Mouse (Mus musculus) myocyte (in vitro differentiated cells): ENCODE measurements around the gene Obscn. TPM values are rescaled to one million over a fixed set of nuclear protein-coding genes. Genes with fewer than 3 reads are reported as not detected.

Source experiments
- H3K27me3 ChIP-seq: one replicate; pipeline ENCODE4 v1.6.1; 2011; ENCODE audit not compliant: control insufficient read depth, insufficient read depth, insufficient read length
- H3K36me3 ChIP-seq: one replicate; pipeline ENCODE4 v1.6.1; 2011; ENCODE audit not compliant: control insufficient read depth, insufficient read depth
- H3K4me2 ChIP-seq: one replicate; pipeline ENCODE4 v1.6.1; 2011; ENCODE audit warnings: low read depth, control low read depth
- H3K4me3 ChIP-seq: one replicate; pipeline ENCODE4 v1.5.1; 2011; ENCODE audit warnings: mild to moderate bottlenecking, control low read depth, moderate library complexity
- H3K79me2 ChIP-seq: one replicate; pipeline ENCODE4 v1.6.1; 2011; ENCODE audit not compliant: control insufficient read depth, insufficient read depth
- H3ac ChIP-seq: one replicate; pipeline ENCODE4 v1.6.1; 2011; ENCODE audit not compliant: control insufficient read depth, insufficient read length
- CEBPB ChIP-seq: IDR thresholded peaks from 2 replicates; pipeline ENCODE4 v1.6.1; 2011; ENCODE audit warnings: mild to moderate bottlenecking, moderate library complexity; ENCODE audit not compliant: poor library complexity, insufficient read depth, severe bottlenecking
- E2F4 ChIP-seq: IDR thresholded peaks from one replicate; pipeline ENCODE4 v1.6.1; 2011; ENCODE audit warnings: mild to moderate bottlenecking, control low read depth, moderate library complexity; ENCODE audit not compliant: insufficient read depth
- MAX ChIP-seq: IDR thresholded peaks from one replicate; pipeline ENCODE4 v1.6.1; 2011; ENCODE audit warnings: low read depth, mild to moderate bottlenecking, control low read depth
- MYOD1 ChIP-seq, 3 experiments: IDR thresholded peaks; one replicate each; pipeline ENCODE4 v1.6.1; 2011; ENCODE audit warnings: control low read depth in 2 of 3, low read depth in 2 of 3, mild to moderate bottlenecking in 2 of 3, moderate library complexity in 1 of 3; ENCODE audit not compliant: insufficient read length in 2 of 3, control insufficient read depth in 1 of 3
- MYOG ChIP-seq, 3 experiments: IDR thresholded peaks; one replicate each; pipeline ENCODE4 v1.6.1; 2011; ENCODE audit warnings: control low read depth in 2 of 3, low read depth in 2 of 3, mild to moderate bottlenecking in 2 of 3; ENCODE audit not compliant: insufficient read length in 2 of 3, control insufficient read depth in 1 of 3, insufficient read depth in 1 of 3
- POLR2A ChIP-seq: IDR thresholded peaks from one replicate; pipeline ENCODE4 v1.6.1; 2011; ENCODE audit warnings: low read depth, mild to moderate bottlenecking, control low read depth, moderate library complexity; ENCODE audit not compliant: insufficient read length
- POLR2AphosphoS2 ChIP-seq: IDR thresholded peaks from one replicate; pipeline ENCODE4 v1.6.1; 2011; ENCODE audit warnings: low read depth, control low read depth; ENCODE audit not compliant: insufficient read length
- REST ChIP-seq: IDR thresholded peaks from one replicate; pipeline ENCODE4 v1.6.1; 2011; ENCODE audit warnings: mild to moderate bottlenecking, control low read depth, moderate library complexity; ENCODE audit not compliant: insufficient read depth, insufficient read length
- SRF ChIP-seq: IDR thresholded peaks from one replicate; pipeline ENCODE4 v1.6.1; 2011; ENCODE audit warnings: low read depth; ENCODE audit not compliant: control insufficient read depth, insufficient read length
- TCF12 ChIP-seq: IDR thresholded peaks from one replicate; pipeline ENCODE4 v1.6.1; 2011; ENCODE audit warnings: mild to moderate bottlenecking, control low read depth; ENCODE audit not compliant: poor library complexity, insufficient read depth, severe bottlenecking
- TCF3 ChIP-seq: IDR thresholded peaks from one replicate; pipeline ENCODE4 v1.6.1; 2011; ENCODE audit warnings: low read depth, control low read depth; ENCODE audit not compliant: insufficient read length
- USF1 ChIP-seq: IDR thresholded peaks from one replicate; pipeline ENCODE4 v1.6.1; 2011; ENCODE audit warnings: low read depth, mild to moderate bottlenecking, control low read depth, moderate library complexity
- polyA plus RNA-seq: library from polyadenylated mRNA; unstranded; fragments of >200 nt; fragmentation: generic; extraction: Trizol; gene quantifications from one replicate; pipeline ENCODE4 v1.2.1, GENCODE M21; 2012; ENCODE audit warnings: missing spikeins

The Obscn gene
- polyA plus RNA-seq, 1 experiment = 25.0 TPM

- no peaks in the 10 kb centered on the region for H3K79me2 ChIP-seq
- H3ac ChIP-seq = no peak overlapping the region
- TF ChIP-seq SRF = no peak
- no peak for TF ChIP-seq MYOD1 (IDR thresholded peaks at IDR 0.05; ENCODE audit: control insufficient read depth in 1 of 3, insufficient read length in 2 of 3, low read depth in 2 of 3)
- TF ChIP-seq CEBPB = no peak
- TF ChIP-seq POLR2AphosphoS2 = no peak
- TF ChIP-seq MYOG (IDR thresholded peaks at IDR 0.05; ENCODE audit: control insufficient read depth in 1 of 3, insufficient read depth in 1 of 3, insufficient read length in 2 of 3, low read depth in 2 of 3) = no peak
- TF ChIP-seq TCF12 = no peak
- no peak for TF ChIP-seq E2F4
- TF ChIP-seq POLR2A = no peak
- no peak for TF ChIP-seq MAX
- no peak for TF ChIP-seq USF1
- H3K4me2 ChIP-seq = no peak overlapping the region
- peaks cover 3% of the 10 kb centered on the region for H3K36me3 ChIP-seq
- no peak overlapping the region for H3K4me3 ChIP-seq
- no peaks in the 10 kb centered on the region for H3K27me3 ChIP-seq
Observed at GRCm38 (mm10) chr11:58968551-58968950, 167.7 kb downstream of the Obscn start.

DNA sequence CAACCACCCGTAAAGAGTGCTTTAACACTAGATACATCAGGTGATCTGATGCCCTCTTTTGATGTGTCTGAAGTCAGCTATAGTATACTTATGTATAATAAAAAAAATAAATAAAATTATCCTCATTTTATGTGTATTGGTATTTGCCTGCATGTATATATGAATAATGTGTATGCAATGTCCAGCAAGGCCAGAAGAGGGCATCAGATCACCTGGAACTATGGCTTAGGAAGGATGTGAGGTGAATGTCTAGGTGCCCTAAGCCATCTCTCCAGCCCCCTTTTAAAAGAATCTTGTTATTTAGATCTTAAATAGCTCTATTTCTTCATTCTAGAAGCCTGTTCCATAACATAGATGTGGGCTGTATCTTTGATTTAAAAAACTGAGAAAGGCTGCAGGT, 168.9 kb downstream of the Obscn start:
- no peak overlapping the region for H3ac ChIP-seq
- no peaks in the 10 kb centered on the region for H3K27me3 ChIP-seq
- no peak for TF ChIP-seq MYOD1 (IDR thresholded peaks at IDR 0.05; ENCODE audit: control insufficient read depth in 1 of 3, insufficient read length in 2 of 3, low read depth in 2 of 3)
- no peak for TF ChIP-seq POLR2AphosphoS2
- TF ChIP-seq CEBPB = no peak
- no peak for TF ChIP-seq MAX
- no peak for TF ChIP-seq POLR2A
- TF ChIP-seq SRF = no peak
- TF ChIP-seq MYOG (IDR thresholded peaks at IDR 0.05; ENCODE audit: control insufficient read depth in 1 of 3, insufficient read depth in 1 of 3, insufficient read length in 2 of 3, low read depth in 2 of 3) = no peak
- no peak for TF ChIP-seq REST
- TF ChIP-seq TCF3 = no peak
- TF ChIP-seq USF1 = no peak
- TF ChIP-seq TCF12 = no peak
- no peak for TF ChIP-seq E2F4

DNA sequence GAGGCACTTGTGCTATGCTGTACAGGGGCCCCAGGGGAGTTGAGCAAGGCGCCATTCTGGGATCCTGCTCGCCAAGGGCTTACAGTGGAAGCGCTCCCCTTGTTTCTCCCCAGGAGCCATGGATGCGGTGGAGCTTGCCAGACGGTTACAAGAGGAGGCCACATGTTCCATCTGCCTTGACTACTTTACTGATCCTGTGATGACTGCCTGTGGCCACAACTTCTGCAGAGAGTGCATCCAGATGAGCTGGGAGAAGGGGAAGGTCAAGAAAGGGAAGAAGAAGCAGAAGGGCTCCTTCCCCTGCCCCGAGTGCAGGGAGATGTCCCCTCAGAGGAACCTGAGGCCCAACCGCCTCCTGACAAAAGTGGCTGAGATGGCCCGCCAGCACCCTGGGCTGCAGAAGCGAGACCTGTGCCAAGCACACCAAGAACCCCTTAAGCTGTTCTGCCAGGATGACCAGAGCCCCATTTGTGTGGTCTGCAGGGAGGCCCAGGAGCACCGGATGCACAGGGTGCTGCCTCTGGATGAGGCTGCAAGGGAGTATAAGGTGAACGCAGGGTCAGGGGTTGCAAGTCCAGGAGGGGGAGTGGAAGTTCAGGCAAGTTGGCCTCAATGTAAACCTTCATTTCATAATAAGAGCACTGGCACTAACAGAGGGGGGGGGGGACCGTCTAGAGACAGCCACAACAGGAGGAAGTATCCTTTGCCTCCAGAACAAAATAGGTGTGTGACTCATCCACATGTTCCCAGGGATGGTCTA, 171.0 kb downstream of the Obscn start:
- H3K4me2 ChIP-seq = no peak overlapping the region
- TF ChIP-seq CEBPB (no peak), REST (no peak), E2F4 (no peak), SRF (no peak), MYOG (IDR thresholded peaks at IDR 0.05; ENCODE audit: control insufficient read depth in 1 of 3, insufficient read depth in 1 of 3, insufficient read length in 2 of 3, low read depth in 2 of 3) (no peak), MAX (no peak), POLR2A (no peak), POLR2AphosphoS2 (no peak), TCF12 (no peak), MYOD1 (IDR thresholded peaks at IDR 0.05; ENCODE audit: control insufficient read depth in 1 of 3, insufficient read length in 2 of 3, low read depth in 2 of 3) (no peak), USF1 (no peak), TCF3 (no peak)

More for the DNA sequence above, 168.9 kb downstream of the Obscn start:
- no peak overlapping the region for H3K4me2 ChIP-seq
- H3K36me3 ChIP-seq = no peaks in the 10 kb centered on the region
- H3K79me2 ChIP-seq = no peaks in the 10 kb centered on the region
- no peak overlapping the region for H3K4me3 ChIP-seq

DNA sequence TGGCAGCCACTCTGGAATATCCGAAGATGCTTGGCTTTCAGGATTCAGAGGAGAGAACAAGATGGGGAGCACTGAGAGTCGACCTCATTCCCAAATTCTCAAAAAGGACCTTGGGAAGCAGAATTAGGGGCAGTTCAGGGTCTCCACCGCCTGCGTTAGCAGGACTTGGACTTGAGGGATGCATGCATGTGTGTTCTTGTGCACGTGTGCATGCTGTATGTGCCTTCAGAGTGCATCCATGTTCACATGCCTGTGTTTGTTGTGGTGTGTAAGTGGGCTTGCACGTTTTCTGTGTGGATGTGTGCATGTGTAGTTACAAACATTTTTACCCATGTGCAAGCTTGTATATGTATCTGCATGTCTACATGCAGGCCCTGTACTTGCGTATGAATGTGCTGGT, 172.0 kb downstream of the Obscn start:
- TF ChIP-seq POLR2AphosphoS2 = peak; percentile 55
- TF ChIP-seq USF1 = no peak
- H3K4me3 ChIP-seq = no peak overlapping the region
- no peak overlapping the region for H3ac ChIP-seq
- H3K27me3 ChIP-seq = no peaks in the 10 kb centered on the region
- no peaks in the 10 kb centered on the region for H3K79me2 ChIP-seq
- no peak overlapping the region for H3K4me2 ChIP-seq
- H3K36me3 ChIP-seq = no peaks in the 10 kb centered on the region

More for the DNA sequence above, 171.0 kb downstream of the Obscn start:
- no peaks in the 10 kb centered on the region for H3K27me3 ChIP-seq
- H3K4me3 ChIP-seq = no peak overlapping the region
- no peak overlapping the region for H3ac ChIP-seq
- no peaks in the 10 kb centered on the region for H3K36me3 ChIP-seq
- H3K79me2 ChIP-seq = no peaks in the 10 kb centered on the region

DNA sequence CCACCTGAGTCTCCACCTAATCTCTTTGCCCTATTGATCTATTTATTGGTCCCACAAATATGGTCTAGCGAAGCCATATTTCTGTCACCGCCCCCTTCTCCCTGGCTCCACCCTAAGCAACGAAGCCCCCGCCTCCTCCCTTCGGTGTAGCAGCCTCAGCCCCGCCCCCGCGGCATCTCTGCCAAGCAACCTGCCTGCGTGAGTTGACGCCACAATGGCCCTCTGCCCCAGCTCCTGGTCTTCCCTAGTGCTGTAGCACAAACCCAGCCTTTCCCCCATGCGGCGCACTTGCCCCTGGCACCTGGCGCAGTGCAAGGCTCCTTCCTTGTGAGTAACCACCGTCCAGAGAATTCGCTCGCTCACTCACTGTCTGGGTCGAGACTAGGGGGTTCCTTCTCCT, 172.7 kb downstream of the Obscn start:
- Histone ChIP-seq H3K4me2 (no peak overlapping the region), H3K79me2 (no peaks in the 10 kb centered on the region), H3ac (no peak overlapping the region), H3K36me3 (no peaks in the 10 kb centered on the region), H3K27me3 (no peaks in the 10 kb centered on the region), H3K4me3 (no peak overlapping the region)
- no peak for TF ChIP-seq SRF
- peak; percentile 60 for TF ChIP-seq POLR2AphosphoS2
